Mouse (Mus musculus) testis, adult 2 months (tissue): ENCODE results near the gene Cfap65.

ENCODE experiments used
- CTCF ChIP-seq: fragments of 200-500 bp; IDR thresholded peaks from 2 replicates; pipeline ENCODE4 v1.5.1; 2012; ENCODE audit warnings: low read depth, mild to moderate bottlenecking, inconsistent platforms, low read length, moderate library complexity; ENCODE audit not compliant: control insufficient read depth, insufficient read depth, insufficient replicate concordance
- POLR2A ChIP-seq: fragments of 200-500 bp; IDR thresholded peaks from 2 replicates; pipeline ENCODE4 v1.6.1; 2012; ENCODE audit warnings: low read depth, mild to moderate bottlenecking, inconsistent platforms, low read length, moderate library complexity; ENCODE audit not compliant: control insufficient read depth

GRCm38 (mm10) chr1:74962853-74963227 is 27.4 kb upstream of the Cfap65 start:
- no peak for TF ChIP-seq CTCF
- TF ChIP-seq POLR2A, result no peak
